Mouse (Mus musculus) liver, embryonic 11.5 days (tissue): ENCODE measurements around the gene AA792892. TPM values are rescaled to one million over a fixed set of nuclear protein-coding genes. Genes with fewer than 3 reads are reported as not detected.
"Not testable (repeated sequence)": the region's sequence is repeated elsewhere in the genome, so short reads cannot be mapped to it uniquely, and the experiment has no call there.

Experiments used
- ATAC-seq: fragments of 200-750 bp; cut with Nextera tagmentation; replicated peaks from 2 replicates; pipeline ENCODE4 v1.8.0; 2017; ENCODE audit warnings: moderate number of reproducible peaks, mild to moderate bottlenecking, moderate TSS enrichment, moderate library complexity; ENCODE audit not compliant: low FRiP score
- DNase-seq: peaks from one replicate; pipeline ENCODE4 v3.0.0-alpha.2; 2017; ENCODE audit warnings: low spot score
- H3K27ac ChIP-seq: fragments of 300-500 bp; sonication (generic); 2 replicates; pipeline ENCODE4 v1.5.1; 2014; ENCODE audit warnings: mild to moderate bottlenecking, low read depth, low read length, control low read depth
- H3K27me3 ChIP-seq: fragments of 300-500 bp; sonication (generic); replicated peaks from 2 replicates; pipeline ENCODE4 v1.6.1; 2014; ENCODE audit warnings: low read length, mixed read lengths; ENCODE audit not compliant: control insufficient read depth, insufficient read depth
- H3K36me3 ChIP-seq: fragments of 300-500 bp; sonication (generic); 2 replicates; pipeline ENCODE4 v1.6.1; 2014; ENCODE audit warnings: mild to moderate bottlenecking, low read length, moderate library complexity, mixed read lengths; ENCODE audit not compliant: control insufficient read depth, insufficient read depth
- H3K4me1 ChIP-seq: fragments of 300-500 bp; sonication (generic); replicated peaks from 2 replicates; pipeline ENCODE4 v1.6.1; 2014; ENCODE audit warnings: low read length, mixed read lengths; ENCODE audit not compliant: control insufficient read depth, insufficient read depth
- H3K4me2 ChIP-seq: fragments of 300-500 bp; sonication (generic); 2 replicates; pipeline ENCODE4 v1.6.1; 2014; ENCODE audit warnings: mild to moderate bottlenecking, control low read depth, moderate library complexity
- H3K4me3 ChIP-seq: fragments of 300-500 bp; sonication (generic); 2 replicates; pipeline ENCODE4 v1.5.1; 2014; ENCODE audit warnings: low read depth, low read length, control low read depth
- H3K9ac ChIP-seq: fragments of 300-500 bp; sonication (generic); 2 replicates; pipeline ENCODE4 v1.6.1; 2014; ENCODE audit warnings: low read depth, low read length, control low read depth
- H3K9me3 ChIP-seq: fragments of 300-500 bp; sonication (generic); 2 replicates; pipeline ENCODE4 v1.6.1; 2016; ENCODE audit warnings: low read length, inconsistent platforms, mixed read lengths; ENCODE audit not compliant: control insufficient read depth
- WGBS: fragments of 180-500 bp; shearing (Covaris S2); extraction: QIAGEN DNeasy Blood & Tissue Kit; methylation state at CpG from one replicate; pipeline ENCODE4 v1.1.7; 2014; 5-methylcytosine and 5-hydroxymethylcytosine counted together
- polyA plus RNA-seq: library from polyadenylated mRNA; unstranded; fragments of >200 nt; fragmentation: Nextera tagmentation; extraction: Ambion mirVana; gene quantifications from 2 replicates; pipeline ENCODE4 v1.2.1, GENCODE M21; 2014

AA792892 gene
- not detected in 2 replicates for polyA plus RNA-seq

DNA sequence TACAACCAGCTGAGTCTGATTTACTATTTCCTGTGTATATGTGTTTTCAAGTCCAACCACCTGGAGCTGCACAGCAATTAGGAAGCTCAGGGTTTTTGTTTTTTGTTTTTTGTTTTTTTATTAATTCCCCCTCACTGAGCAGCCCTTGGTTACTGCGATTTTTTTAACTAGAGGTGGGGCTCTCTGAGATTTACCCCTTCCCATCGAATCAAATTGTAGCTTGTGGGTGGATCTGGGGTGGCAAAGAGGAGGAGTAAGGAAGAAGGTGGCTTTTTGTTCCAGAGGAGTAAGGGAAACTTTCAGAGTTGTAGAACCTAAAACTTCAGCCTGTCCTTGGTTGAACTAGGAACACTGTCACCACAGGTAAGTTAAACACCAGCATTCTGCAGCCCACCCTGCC is at the start of gene AA792892:
Gene AA792892 (plus strand): TSS at position 301 of the 400 bp plus-strand sequence.
- H3K36me3 ChIP-seq, ATAC-seq, H3K9me3 ChIP-seq, H3K9ac ChIP-seq, H3K4me3 ChIP-seq, H3K4me1 ChIP-seq, H3K27ac ChIP-seq, H3K4me2 ChIP-seq, H3K27me3 ChIP-seq, DNase-seq: not testable (repeated sequence)
- no CpG with 5 or more reads among the region's 2 CpGs for WGBS

DNA sequence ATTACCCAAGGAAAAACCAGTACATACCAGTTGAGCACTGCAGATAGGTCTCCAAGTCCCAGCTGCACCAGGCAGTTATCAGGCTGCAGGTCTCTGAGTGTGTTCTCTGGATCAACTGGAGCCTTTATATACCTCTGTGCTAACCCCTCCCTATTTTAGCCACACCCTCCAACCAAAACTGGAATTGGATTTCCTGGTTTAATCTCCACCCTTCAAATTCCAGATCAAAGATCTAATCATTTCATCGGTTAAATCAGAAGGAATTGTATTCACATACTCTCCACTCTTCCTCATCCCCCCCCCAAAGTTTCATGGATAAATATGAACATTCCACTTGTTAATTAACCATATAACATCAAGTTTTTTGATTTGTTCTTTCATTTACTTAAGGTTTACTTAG is 32.9 kb upstream of the AA792892 start, which contains the start of gene A430089I19Rik:
Gene A430089I19Rik (minus strand): TSS at position 101 of the 400 bp plus-strand sequence.
- H3K4me3 ChIP-seq, H3K36me3 ChIP-seq, H3K9ac ChIP-seq, H3K9me3 ChIP-seq, H3K4me2 ChIP-seq, DNase-seq, H3K27ac ChIP-seq, ATAC-seq, H3K4me1 ChIP-seq, H3K27me3 ChIP-seq: not testable (repeated sequence)
- 95% methylated on average over 1 of the region's 1 CpGs for WGBS

DNA sequence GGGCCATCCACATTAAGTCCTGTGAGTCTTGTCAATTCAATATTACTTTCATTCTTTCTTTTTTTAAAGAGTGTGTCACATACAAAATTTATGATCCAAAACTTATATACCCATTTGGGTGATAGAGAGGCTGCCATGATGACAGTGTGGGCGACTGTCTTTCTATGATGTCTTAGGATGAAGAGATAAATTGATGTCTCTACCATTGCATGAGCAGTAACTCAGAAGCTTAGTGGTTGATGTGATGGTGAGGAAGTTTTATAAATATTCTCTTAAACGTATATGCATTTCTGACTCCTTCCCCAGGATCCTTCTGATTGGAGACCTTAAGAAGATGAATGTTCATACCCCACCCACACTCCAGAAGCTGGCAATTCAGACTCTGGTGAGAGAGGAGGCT is 25.4 kb upstream of the AA792892 start, which contains the start of gene Gm6502:
Gene Gm6502 (plus strand): TSS at position 301 of the 400 bp plus-strand sequence.
- ATAC-seq, H3K36me3 ChIP-seq, H3K27me3 ChIP-seq, H3K4me3 ChIP-seq, H3K9me3 ChIP-seq, H3K9ac ChIP-seq, H3K4me2 ChIP-seq, H3K27ac ChIP-seq, DNase-seq, H3K4me1 ChIP-seq: not testable (repeated sequence)
- no CpG with 5 or more reads among the region's 2 CpGs for WGBS

Other genes with a start within 250 kb of the AA792892 start
- gene Gm3106, start 121.7 kb upstream of the AA792892 start, polyA plus RNA-seq, result not detected in 2 replicates
- 0.21 and 0.35 TPM in 2 replicates for gene A430089I19Rik, start 33.0 kb upstream of the AA792892 start, polyA plus RNA-seq
- not detected in 2 replicates for gene Gm6502, start 25.3 kb upstream of the AA792892 start, polyA plus RNA-seq
- not detected in 2 replicates for gene Gm7682, start 106.0 kb downstream of the AA792892 start, polyA plus RNA-seq
- gene Gm3139, start 186.5 kb downstream of the AA792892 start, polyA plus RNA-seq, result not detected in 2 replicates